Comparison of ENCODE assay signal across 26 mouse cellular contexts in the genomic region with DNA sequence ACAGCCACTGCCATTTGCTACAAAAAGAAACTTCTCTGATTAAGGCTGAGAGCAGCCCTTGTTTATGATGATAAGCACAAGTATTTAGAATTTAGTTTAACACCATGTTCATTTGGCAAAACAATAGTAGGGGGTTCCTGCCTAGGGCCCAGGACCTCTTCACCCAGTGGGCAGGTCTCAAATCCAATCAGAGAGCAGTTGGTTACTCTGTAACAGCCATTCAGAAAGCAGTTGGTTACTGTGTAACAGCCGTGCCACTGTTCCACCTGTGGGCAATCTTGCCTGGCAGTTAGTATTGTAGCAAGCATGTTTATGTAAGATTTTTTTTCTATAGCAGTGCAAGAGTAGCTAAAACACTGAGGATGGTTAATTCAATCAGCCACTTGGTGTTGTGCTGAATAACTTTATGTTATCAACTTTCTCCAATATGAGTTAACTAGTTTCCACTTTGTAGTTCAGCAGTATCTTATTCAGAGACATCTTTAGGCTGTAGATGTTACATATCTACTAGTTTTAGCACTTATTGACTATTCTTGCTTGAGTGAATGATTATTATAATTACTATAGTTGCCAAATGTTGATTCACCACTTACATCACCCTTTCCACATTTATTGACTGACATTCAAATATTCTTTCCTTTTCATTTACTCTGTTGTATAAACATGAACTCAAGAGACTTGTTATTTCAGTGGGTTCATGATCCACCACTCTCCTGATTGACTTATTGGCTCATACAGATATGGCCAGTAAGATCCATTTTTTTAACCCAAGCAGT. TPM values are rescaled to one million over a fixed set of nuclear protein-coding genes. Genes with fewer than 3 reads are reported as not detected.
DNase-seq lines count a peak whose midpoint lies in the region; ATAC-seq and TF ChIP-seq lines count a peak whose summit lies in the region.
"Had no signal": no experiment of that assay in that cellular context is flagged by ENCODE, and none has a peak within 500 bp of the region (broad histone marks: within the 10 kb centered on the region; RNA-seq: fewer than 3 reads in every experiment).

No protein-coding gene starts in this region.

- peaks cover 6% of the 10 kb centered on the region; the same call in 1 of the 2 replicates for H3K4me1 ChIP-seq in kidney, embryonic 15.5 days
- 0 out of 2 replicates have a peak, but pooled peaks cover 7% of the 10 kb centered on the region for H3K4me1 ChIP-seq in kidney, embryonic 16.5 days (ENCODE audit: insufficient read depth, low read length)
- no peaks in the 10 kb centered on the region for H3K4me1 ChIP-seq in liver, postnatal 0 days (ENCODE audit: insufficient read depth)
- no peaks in the 10 kb centered on the region for H3K4me1 ChIP-seq in liver, embryonic 11.5 days (replicated peaks; ENCODE audit: control insufficient read depth, insufficient read depth, low read length)
- H3K4me1 ChIP-seq: embryonic facial prominence, embryonic 10.5 days; embryonic facial prominence, embryonic 13.5 days; forebrain, embryonic 12.5 days; forebrain, embryonic 15.5 days; hindbrain, embryonic 12.5 days; hindbrain, embryonic 15.5 days had no signal

- no peak overlapping the region for H3K4me3 ChIP-seq in kidney, embryonic 15.5 days (replicated peaks)
- H3K4me3 ChIP-seq in kidney, embryonic 16.5 days (ENCODE audit: low read length): no peak overlapping the region
- H3K4me3 ChIP-seq in liver, postnatal 0 days (ENCODE audit: low read depth, low read length): no peak overlapping the region
- H3K4me3 ChIP-seq in liver, embryonic 11.5 days (ENCODE audit: low read depth, low read length): no peak overlapping the region
- H3K4me3 ChIP-seq: embryonic facial prominence, embryonic 10.5 days; embryonic facial prominence, embryonic 13.5 days; erythroblast, embryonic 14.5 days; forebrain, embryonic 12.5 days; forebrain, embryonic 15.5 days; hindbrain, embryonic 12.5 days; hindbrain, embryonic 15.5 days had no signal

- ATAC-seq in kidney, embryonic 15.5 days (replicated peaks; ENCODE audit: low FRiP score): no peak
- no peak for ATAC-seq in kidney, embryonic 16.5 days (ENCODE audit: low FRiP score, low TSS enrichment)
- peak; percentile 50; the same call in 1 of the 2 replicates for ATAC-seq in liver, postnatal 0 days
- ATAC-seq in liver, embryonic 11.5 days (replicated peaks; ENCODE audit: low FRiP score): no peak
- ATAC-seq: CD4-positive, CD25-positive, alpha-beta regulatory T cell, adult 4 months; forebrain, embryonic 15.5 days had no signal

- no peak overlapping the region for H3K9ac ChIP-seq in kidney, embryonic 15.5 days
- H3K9ac ChIP-seq in kidney, embryonic 16.5 days (replicated peaks; ENCODE audit: low read length): no peak overlapping the region
- no peak overlapping the region for H3K9ac ChIP-seq in liver, postnatal 0 days (replicated peaks)
- no peak overlapping the region for H3K9ac ChIP-seq in liver, embryonic 11.5 days (ENCODE audit: low read depth, low read length)
- H3K9ac ChIP-seq: embryonic facial prominence, embryonic 13.5 days; forebrain, embryonic 12.5 days; forebrain, embryonic 15.5 days; hindbrain, embryonic 12.5 days; hindbrain, embryonic 15.5 days had no signal

- 82% methylated on average over 1 of the region's 1 CpGs for WGBS in kidney, embryonic 15.5 days
- 83% methylated on average over 1 of the region's 1 CpGs for WGBS in kidney, embryonic 16.5 days
- WGBS in liver, postnatal 0 days (ENCODE audit: insufficient replicate concordance): 53% methylated on average over 1 of the region's 1 CpGs
- WGBS in liver, embryonic 11.5 days: 77% methylated on average over 1 of the region's 1 CpGs

- TF ChIP-seq CTCF in liver, postnatal 0 days (IDR thresholded peaks at IDR 0.05; ENCODE audit: low read depth): no peak

- peak; percentile 39 for DNase-seq in kidney, adult 18-20 months
- DNase-seq in kidney, adult 9 months: peak; percentile 92
- no peak for DNase-seq in liver, postnatal 0 days
- no peak for DNase-seq in liver, embryonic 11.5 days (ENCODE audit: low spot score)
- DNase-seq in c-Kit-positive CD71-positive TER-119-positive erythroid progenitor cells, embryonic 14.5 days (ENCODE audit: low spot score): no peak
- DNase-seq: adrenal gland, adult 2 months; adrenal gland, postnatal 14 days; cerebellum, adult 11-12 months; cerebellum, adult 8-10 months; cerebellum, postnatal 10 days; cerebellum, postnatal 36 days; embryo, embryonic 11 days; gastrocnemius, postnatal 25 days had no signal

- no peak overlapping the region for H3K4me2 ChIP-seq in kidney, embryonic 15.5 days
- no peak overlapping the region for H3K4me2 ChIP-seq in kidney, embryonic 16.5 days (replicated peaks; ENCODE audit: low read depth, low read length)
- no peak overlapping the region for H3K4me2 ChIP-seq in liver, postnatal 0 days (ENCODE audit: low read depth, low read length)
- H3K4me2 ChIP-seq in liver, embryonic 11.5 days: no peak overlapping the region
- H3K4me2 ChIP-seq: embryonic facial prominence, embryonic 13.5 days; forebrain, embryonic 12.5 days; forebrain, embryonic 15.5 days; heart, embryonic 11.5 days; hindbrain, embryonic 12.5 days; hindbrain, embryonic 15.5 days had no signal

- no peaks in the 10 kb centered on the region for H3K27me3 ChIP-seq in kidney, embryonic 15.5 days
- no peaks in the 10 kb centered on the region for H3K27me3 ChIP-seq in kidney, embryonic 16.5 days (ENCODE audit: insufficient read depth, low read length)
- H3K27me3 ChIP-seq in liver, postnatal 0 days (ENCODE audit: insufficient read depth, low read length): no peaks in the 10 kb centered on the region
- H3K27me3 ChIP-seq in liver, embryonic 11.5 days (replicated peaks; ENCODE audit: control insufficient read depth, insufficient read depth, low read length): no peaks in the 10 kb centered on the region
- H3K27me3 ChIP-seq: embryonic facial prominence, embryonic 13.5 days; forebrain, embryonic 15.5 days; hindbrain, embryonic 15.5 days had no signal

- H3K36me3 ChIP-seq in kidney, embryonic 15.5 days: no peaks in the 10 kb centered on the region
- H3K36me3 ChIP-seq in kidney, embryonic 16.5 days (ENCODE audit: insufficient read depth, low read length): no peaks in the 10 kb centered on the region
- H3K36me3 ChIP-seq in liver, postnatal 0 days (replicated peaks; ENCODE audit: insufficient read depth, low read length): no peaks in the 10 kb centered on the region
- H3K36me3 ChIP-seq in liver, embryonic 11.5 days (ENCODE audit: control insufficient read depth, insufficient read depth, low read length): no peaks in the 10 kb centered on the region
- H3K36me3 ChIP-seq: embryonic facial prominence, embryonic 10.5 days; embryonic facial prominence, embryonic 13.5 days; forebrain, embryonic 12.5 days; forebrain, embryonic 15.5 days; hindbrain, embryonic 12.5 days; hindbrain, embryonic 15.5 days had no signal

- H3K9me3 ChIP-seq in kidney, embryonic 15.5 days (replicated peaks): no peaks in the 10 kb centered on the region
- H3K9me3 ChIP-seq in kidney, embryonic 16.5 days (ENCODE audit: low read length): no peaks in the 10 kb centered on the region
- no peaks in the 10 kb centered on the region for H3K9me3 ChIP-seq in liver, postnatal 0 days (ENCODE audit: low read length)
- H3K9me3 ChIP-seq in liver, embryonic 11.5 days (ENCODE audit: control insufficient read depth, low read length): no peaks in the 10 kb centered on the region
- H3K9me3 ChIP-seq: embryonic facial prominence, embryonic 13.5 days; forebrain, embryonic 15.5 days; hindbrain, embryonic 12.5 days; hindbrain, embryonic 15.5 days had no signal

- TF ChIP-seq EP300 in liver, postnatal 0 days (IDR thresholded peaks at IDR 0.05; ENCODE audit: low read depth): no peak

- H3K27ac ChIP-seq in kidney, embryonic 15.5 days: no peak overlapping the region
- no peak overlapping the region for H3K27ac ChIP-seq in kidney, embryonic 16.5 days (ENCODE audit: low read length)
- H3K27ac ChIP-seq in liver, postnatal 0 days (ENCODE audit: low read depth): no peak overlapping the region
- no peak overlapping the region for H3K27ac ChIP-seq in liver, embryonic 11.5 days (ENCODE audit: low read depth, low read length)
- H3K27ac ChIP-seq: embryonic facial prominence, embryonic 10.5 days; embryonic facial prominence, embryonic 13.5 days; forebrain, embryonic 12.5 days; forebrain, embryonic 15.5 days; hindbrain, embryonic 12.5 days; hindbrain, embryonic 15.5 days had no signal

RNA-seq across cellular contexts. Expression of gene Inmt, which starts 8.0 kb away (rescaled TPM):
- 5.9 and 6.1 TPM in 2 replicates for polyA plus RNA-seq in kidney, embryonic 15.5 days (2015; fragmentation: Nextera tagmentation; extraction: Ambion mirVana)
- 11.2 and 13.8 TPM in 2 replicates for polyA plus RNA-seq in kidney, embryonic 16.5 days (2015; fragmentation: Nextera tagmentation; extraction: Ambion mirVana)
- 9.8 and 18.7 TPM in 2 replicates for polyA plus RNA-seq in liver, postnatal 0 days (2015; fragmentation: Nextera tagmentation; extraction: Ambion mirVana)
- 0.58 and 1.0 TPM in 2 replicates for polyA plus RNA-seq in liver, embryonic 11.5 days (2014; fragmentation: Nextera tagmentation; extraction: Ambion mirVana)
- polyA plus RNA-seq: C2C12; CD4-positive, CD25-positive, alpha-beta regulatory T cell, adult 4 months; erythroblast, embryonic 14.5 days; forebrain, embryonic 15.5 days; heart, embryonic 11.5 days; heart, postnatal 0 days; hindbrain, embryonic 12.5 days; hindbrain, embryonic 15.5 days had no signal

RNA-seq across cellular contexts. Expression of gene Mindy4, which starts 20.3 kb away (rescaled TPM):
- 15.6 and 16.0 TPM in 2 replicates for polyA plus RNA-seq in kidney, embryonic 15.5 days (2015; fragmentation: Nextera tagmentation; extraction: Ambion mirVana)
- polyA plus RNA-seq in kidney, embryonic 16.5 days (2015; fragmentation: Nextera tagmentation; extraction: Ambion mirVana): 17.0 and 19.3 TPM in 2 replicates
- 1.0 and 1.7 TPM in 2 replicates for polyA plus RNA-seq in liver, postnatal 0 days (2015; fragmentation: Nextera tagmentation; extraction: Ambion mirVana)
- 5.6 and 6.9 TPM in 2 replicates for polyA plus RNA-seq in liver, embryonic 11.5 days (2014; fragmentation: Nextera tagmentation; extraction: Ambion mirVana)

RNA-seq across cellular contexts. Expression of gene Crhr2, which starts 50.0 kb away (rescaled TPM):
- 0.13 and 0.26 TPM in 2 replicates for polyA plus RNA-seq in kidney, embryonic 15.5 days (2015; fragmentation: Nextera tagmentation; extraction: Ambion mirVana)
- polyA plus RNA-seq in kidney, embryonic 16.5 days (2015; fragmentation: Nextera tagmentation; extraction: Ambion mirVana): 0.11 and 0.12 TPM in 2 replicates
- not detected in 2 replicates for polyA plus RNA-seq in liver, postnatal 0 days (2015; fragmentation: Nextera tagmentation; extraction: Ambion mirVana)
- 0.95 and 1.0 TPM in 2 replicates for polyA plus RNA-seq in liver, embryonic 11.5 days (2014; fragmentation: Nextera tagmentation; extraction: Ambion mirVana)
- polyA plus RNA-seq: CD4-positive, CD25-positive, alpha-beta regulatory T cell, adult 4 months; embryonic facial prominence, embryonic 13.5 days; erythroblast, embryonic 14.5 days had no signal

Comparison
In these comparisons a context has a peak if more than half of its experiments do, and no peak if none do; other contexts are left out.
1. DNase-seq: peak in kidney, adult 18-20 months (single experiment) and kidney, adult 9 months (single experiment); none in liver, postnatal 0 days (single experiment), liver, embryonic 11.5 days (single experiment) and c-Kit-positive CD71-positive TER-119-positive erythroid progenitor cells, embryonic 14.5 days (single experiment).